Mouse (Mus musculus): ENCODE measurements around the gene H2-DMb1.

DNA sequence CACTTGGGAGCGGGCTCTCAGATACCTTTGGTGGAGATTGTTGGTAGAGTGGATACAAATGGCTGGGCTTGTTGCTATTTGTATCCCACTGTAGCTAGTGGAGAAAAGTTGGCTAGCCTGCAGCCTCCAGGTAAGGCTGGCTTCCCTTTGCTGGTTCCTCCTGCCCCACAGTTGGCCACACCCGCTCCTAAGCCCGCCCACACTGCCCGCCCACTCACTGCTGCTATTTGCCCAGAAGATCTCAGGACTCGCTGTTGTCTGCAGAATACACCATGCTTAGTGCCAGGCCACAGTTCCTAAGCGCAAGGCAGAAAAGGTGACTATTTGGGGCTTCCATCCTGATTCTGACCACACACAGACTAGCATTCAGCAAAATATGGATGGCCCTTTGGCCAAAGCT lies 25.4 kb upstream of the H2-DMb1 start:
- TF ChIP-seq CTCF (conservative IDR thresholded peaks at IDR 0.05; ENCODE audit: low read length), result no peak
- no peak for TF ChIP-seq NANOG (IDR thresholded peaks at IDR 0.05; ENCODE audit: borderline replicate concordance, low read length)
